Mouse (Mus musculus): ENCODE data around the gene Bmp7. TPM values are rescaled to one million over a fixed set of nuclear protein-coding genes. Genes with fewer than 3 reads are reported as not detected.

Gene Bmp7
- total RNA-seq, 4 experiments from 2014 or later, result 13.4 to 14.3 (median 13.9) TPM

DNA sequence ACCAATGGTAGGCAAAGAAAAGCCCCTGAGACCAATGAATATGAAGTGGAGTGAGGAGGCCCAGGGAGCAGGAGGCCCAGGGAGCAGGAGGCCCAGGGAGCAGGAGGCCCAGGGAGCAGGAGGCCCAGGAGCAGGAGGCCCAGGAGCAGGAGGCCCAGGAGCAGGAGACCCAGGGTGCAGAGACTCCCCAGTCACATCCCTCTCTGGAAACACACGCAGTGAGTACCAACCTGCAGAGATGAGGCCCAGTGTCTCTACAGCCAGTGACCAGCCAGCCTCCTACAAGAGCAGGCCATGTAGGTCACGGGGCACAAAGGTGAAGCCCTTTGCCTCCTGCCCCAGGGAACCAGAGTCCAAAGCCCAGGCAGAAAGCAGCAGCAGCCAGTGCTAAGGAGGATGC is 83.6 kb downstream of the Bmp7 start:
- DNase-seq (ENCODE audit: low spot score in 2 of 2), result no peak

DNA sequence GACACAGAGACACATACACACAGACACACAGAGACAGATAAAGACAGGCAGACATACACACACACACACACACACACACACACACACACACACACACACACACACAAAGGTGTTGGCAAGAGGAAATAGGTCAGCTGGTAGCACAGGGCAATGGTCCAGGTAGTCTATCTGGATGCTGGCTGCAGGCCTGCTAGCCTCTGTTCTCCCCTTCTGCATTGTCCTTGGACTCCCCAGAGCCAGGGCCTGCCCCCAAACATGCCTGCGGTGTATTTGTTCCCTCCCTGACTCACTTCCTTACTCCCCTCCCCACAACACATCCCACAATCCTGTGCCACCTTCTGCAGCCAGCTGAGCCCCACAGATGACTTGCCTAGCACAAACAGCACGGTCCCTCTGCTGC is 86.0 kb downstream of the Bmp7 start:
- DNase-seq (ENCODE audit: low spot score in 2 of 2), result no peak

DNA sequence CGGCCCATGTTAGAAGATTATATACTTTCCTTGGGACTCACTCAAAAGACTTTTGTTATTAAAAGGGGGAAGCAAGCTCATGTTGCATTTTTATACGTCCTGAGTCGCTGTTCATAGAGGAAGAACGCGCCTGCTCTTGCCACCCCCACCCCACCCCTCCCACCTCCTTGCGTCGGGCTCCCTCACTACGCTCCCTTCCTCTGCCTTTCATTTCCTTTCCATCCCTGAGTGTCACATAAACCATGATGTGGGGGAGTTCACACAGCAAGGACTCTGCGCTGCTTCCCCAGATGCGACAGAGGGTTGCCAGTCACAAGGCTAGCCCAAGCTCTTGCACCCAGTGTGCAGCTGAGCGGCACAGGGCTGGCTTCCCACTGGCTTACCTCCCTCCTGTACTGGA is 88.3 kb downstream of the Bmp7 start:
- no peak for DNase-seq (ENCODE audit: low spot score in 2 of 2)

DNA sequence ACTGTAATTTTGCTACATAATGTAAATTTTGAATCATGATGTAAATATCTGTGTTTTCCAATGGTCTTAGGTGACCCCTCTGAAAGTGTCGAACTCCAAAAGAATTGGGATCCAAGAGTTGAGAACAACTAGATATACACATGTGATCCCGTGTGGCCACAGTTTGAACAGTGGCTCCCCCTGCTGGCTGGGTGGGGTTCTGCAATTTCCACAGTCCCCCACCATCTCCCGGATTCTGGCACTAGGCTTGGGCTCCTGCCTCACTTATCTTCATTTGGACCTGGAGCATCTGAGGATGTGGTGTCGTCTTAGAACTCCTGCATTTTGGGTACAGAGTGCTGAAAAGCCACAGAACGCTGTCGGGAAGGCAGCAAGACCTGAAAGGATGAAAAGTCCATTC is 91.9 kb downstream of the Bmp7 start:
- no peak for DNase-seq (ENCODE audit: low spot score in 2 of 2)

DNA sequence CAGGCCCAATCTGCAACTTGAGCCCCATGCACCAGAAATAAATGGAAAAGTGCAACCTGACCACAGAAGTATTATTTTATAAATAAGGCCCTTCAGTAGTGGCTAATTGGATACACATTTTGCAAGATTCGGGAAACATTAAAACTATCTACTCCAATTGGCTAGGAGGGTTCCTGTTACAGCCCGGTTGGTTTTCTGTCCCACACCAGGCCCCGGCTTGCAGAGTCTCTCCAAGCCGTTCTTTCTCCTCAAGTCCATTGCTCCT is 93.9 kb downstream of the Bmp7 start:
- DNase-seq (ENCODE audit: low spot score in 2 of 2), result no peak

DNA sequence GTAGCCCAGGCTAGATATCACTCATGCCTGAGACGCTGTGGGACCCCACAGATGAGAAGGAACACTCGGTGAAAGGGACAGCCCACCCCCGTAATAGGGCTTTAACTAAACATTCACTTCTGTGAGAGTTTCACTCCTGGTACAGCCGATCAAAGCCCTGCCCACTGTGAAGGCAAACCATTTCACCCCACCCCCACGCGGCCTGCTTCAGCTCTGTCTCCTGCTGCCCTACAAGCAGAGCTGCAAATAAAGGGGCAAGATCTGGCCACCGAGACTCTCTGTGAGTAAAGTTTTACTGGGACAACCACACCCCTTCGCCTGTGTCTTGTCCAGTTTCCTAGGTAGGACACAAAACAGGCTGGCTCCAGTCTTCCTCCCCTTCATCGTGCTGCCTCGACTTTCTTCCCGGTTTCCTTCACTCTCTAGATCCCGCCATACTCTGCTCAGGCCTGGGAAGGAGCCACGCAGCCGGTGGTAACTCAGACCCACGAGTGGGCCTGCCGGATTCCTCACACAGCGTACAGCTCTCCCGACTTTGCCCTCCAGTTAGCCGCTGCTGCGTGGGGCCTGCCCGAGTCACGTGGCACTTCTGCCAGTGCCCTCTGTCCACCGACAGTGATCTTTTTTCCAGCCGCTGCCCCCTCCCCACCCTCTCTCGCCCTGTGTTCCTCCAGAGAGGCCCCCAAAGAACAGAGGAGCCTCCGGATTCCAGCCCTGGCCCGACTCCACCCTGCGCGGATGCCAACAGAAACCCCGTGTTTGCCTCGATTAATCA is 94.4 kb downstream of the Bmp7 start:
- DNase-seq (ENCODE audit: low spot score in 2 of 2), result no peak

DNA sequence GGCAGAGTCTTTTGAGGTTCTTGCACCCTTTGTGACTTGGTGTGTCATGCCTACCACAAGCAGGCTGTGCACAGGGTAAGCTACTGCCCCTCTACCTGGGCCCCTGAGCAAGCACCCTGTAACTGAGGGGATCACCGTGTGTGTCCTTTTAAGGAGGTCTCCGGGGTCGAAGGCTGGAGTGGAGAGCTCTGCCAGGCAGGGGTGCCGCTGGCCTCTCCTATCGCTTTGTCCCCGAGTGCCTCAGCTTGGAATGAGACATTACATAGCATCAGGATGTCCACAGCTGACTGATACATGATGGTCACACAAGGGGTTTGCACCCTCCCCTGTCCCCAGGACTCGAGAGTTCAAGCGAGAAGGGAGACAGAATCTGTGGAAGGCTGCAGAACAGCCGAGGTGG is 96.2 kb downstream of the Bmp7 start:
- no peak for DNase-seq (ENCODE audit: low spot score in 2 of 2)

DNA sequence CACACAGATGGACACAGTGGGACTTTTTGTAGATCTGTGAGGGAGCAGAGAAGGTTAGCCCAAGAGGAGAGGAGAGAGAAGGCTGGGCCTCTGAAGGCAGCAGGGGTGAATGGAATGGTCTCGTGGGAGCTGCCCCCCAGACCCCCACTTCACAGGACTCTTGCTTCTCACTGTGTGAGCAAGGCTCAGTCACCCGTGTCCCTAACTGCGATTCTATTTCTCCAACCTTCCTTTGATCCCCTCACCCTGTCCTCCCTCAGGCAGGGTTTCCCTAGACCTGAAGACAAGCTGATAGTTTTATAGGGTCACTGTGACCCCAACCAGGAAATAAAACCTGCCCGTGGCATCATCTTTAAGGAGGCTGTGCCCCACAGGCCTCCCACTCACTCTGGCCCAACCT is 97.8 kb downstream of the Bmp7 start:
- no peak for DNase-seq (ENCODE audit: low spot score in 2 of 2)

DNA sequence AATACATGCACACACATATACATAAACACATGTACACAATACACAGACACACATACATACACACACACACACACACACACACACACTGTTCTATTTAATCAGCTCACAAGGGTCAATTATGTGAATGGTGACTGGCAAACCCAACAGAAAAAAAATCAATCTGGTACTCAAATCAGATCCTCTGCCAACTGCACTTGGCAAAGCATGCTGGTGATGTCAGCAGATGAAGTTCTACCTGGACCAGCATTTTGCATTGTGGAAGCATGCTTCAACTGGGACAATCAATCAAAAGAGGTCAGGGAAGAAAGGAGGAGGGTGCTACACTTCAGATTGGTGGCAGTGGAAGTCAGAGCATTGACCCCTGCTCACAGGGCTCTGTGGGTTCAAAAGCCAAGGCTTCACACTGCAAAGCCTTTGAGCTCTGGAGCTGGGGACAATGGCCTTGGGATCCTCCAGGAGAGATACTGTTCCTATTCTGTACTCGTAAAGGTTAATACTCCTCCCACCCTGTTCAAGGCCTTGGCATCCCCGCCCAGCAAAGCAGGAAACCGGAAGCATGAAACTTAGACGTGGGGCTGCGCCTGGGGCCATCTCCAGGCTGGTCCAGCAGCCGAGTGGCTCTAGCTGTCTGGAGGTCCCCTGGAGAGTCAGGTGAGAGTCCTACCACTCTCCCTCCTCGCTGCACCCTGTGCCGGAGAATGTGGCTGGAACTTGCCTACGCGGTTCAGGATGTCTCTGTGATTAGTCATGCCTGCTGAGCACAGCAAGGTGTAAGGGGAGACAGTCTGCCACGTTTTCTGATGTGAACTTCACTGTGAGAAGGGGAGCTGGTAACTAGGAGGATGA is 99.0 kb downstream of the Bmp7 start:
- no peak for DNase-seq (ENCODE audit: low spot score in 2 of 2)

DNA sequence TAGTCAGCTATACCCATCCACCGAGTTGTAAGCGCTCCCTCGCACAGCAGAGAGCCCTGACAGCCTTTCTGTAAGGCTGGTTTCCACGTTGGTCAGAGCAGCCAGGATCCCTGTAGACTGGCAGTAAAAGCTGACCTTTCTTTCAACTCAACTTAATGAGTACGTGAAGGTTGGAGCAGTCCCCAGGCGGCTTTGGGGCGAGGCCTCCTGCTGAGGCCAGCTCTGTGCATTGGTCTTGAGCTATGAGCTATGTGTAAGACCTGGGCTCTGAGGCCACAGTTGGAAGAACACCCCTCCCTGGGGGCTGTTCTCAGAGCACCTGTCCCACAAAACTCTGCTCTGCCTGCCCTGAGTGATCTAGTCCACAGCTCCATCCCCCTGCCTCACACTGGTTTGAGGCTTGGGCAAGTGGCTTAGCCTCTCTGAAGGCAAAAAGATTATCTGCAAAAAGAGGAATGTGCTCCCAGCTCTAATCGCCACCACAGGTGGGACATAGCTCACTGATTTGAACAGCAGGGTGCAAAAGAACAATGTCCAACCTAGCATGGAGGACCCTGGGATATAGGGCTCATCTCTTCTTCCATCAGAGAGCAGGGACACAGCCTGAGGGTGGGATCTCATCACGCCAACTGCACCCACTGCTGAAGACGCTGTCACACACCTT is 100.7 kb downstream of the Bmp7 start:
- no peak for DNase-seq (ENCODE audit: low spot score in 2 of 2)

DNA sequence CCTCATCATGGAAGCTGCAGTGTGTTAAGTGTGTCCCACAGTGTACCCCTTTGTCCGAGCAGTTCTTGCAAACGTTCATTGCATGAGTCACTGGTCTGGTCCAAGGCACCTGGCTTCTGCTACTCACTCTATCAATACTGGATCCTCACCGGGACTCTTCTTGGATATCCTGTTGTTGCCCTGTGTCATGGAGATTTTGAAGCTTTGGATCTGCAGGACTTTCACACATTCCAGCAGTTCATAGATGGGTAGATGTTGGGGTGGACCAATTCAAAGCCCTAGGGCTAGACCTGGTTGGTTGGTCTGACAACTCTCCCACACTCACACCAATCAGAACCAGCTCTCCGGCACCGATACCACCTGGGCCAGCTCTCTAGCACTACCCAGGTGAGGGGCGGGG is 103.6 kb downstream of the Bmp7 start:
- DNase-seq (ENCODE audit: low spot score in 2 of 2), result no peak

DNA sequence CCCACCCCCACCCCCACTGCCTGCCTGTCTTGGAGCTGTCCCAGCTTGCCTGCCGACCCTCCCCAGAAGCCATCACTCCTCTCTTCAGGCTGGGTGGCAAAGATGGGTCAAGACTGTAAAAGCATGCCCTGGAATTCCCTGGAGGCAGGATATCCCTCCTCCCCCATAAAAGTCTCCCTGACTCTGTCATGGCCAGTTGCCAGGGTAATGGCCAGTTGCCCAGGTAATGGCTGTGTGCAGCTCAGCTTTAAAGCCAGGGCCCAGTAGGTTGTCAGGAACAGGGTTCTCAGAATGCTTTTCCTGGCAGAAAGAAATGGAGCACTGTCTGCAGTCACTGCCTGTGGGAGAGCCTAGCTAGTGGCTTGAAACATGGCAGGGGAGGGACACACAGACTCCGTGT is 106.9 kb downstream of the Bmp7 start:
- DNase-seq (ENCODE audit: low spot score in 2 of 2), result no peak

DNA sequence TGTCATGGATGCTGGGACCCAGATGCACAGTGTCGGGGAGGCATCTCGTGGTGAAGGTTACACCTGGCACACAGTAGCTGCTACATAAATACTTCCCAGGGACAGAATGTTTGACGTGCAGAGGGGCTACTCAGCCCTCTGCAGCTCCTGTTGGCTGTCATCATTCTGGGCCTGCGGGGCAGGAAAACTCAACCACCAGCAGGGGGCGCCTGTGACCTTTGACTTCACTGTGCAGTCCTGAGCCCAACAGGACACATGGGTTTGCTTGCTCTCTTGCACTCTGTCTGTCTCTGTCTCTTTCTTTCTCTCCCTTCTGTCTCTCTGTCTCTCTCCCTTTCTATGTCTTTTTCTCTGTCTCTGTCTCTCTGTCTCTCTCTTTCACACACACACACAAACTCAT is 108.4 kb downstream of the Bmp7 start:
- peak; percentile 29 to 43 for DNase-seq (ENCODE audit: low spot score in 2 of 2)

DNA sequence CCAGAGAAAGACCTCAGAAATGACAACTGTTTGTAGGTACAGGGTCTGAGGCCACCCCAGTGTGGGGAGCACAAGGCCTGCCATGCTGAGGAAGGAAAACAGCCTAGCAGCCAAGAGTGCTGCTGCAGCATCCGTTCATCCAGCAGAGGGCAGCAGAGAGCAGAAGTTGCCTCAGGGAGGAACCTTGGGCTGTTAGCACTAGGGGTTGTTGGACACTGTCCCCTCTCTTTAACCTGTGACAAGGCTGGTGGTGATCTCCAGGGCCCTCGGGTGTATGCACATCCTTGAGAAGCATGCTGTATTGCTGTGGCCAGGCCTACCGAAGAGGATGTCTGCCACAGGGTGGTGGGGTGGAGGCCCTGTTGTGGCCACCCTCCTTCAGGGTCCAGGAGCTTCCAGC is 109.0 kb downstream of the Bmp7 start:
- DNase-seq (ENCODE audit: low spot score in 2 of 2), result peak in 1 of 2 experiments; percentile 83

DNA sequence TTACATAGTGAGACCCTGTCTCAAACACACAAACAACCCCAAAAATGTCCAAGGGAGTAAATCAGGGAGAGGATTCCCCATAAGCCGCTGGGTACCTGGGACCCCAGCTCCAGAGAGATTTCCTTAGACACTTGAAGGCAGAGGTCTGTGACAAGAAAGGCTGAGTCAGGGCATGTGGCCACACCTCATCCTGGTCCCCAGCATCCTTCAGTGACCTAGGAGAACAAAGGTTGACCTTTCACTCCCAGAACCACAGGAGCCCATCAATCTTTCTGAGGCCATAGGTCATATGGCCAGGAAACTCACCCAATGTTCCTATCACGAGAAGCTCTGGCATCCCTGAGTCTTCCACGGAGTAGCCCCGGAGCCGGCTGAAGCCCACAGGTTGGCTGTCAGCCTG is 111.9 kb downstream of the Bmp7 start:
- DNase-seq (ENCODE audit: low spot score in 2 of 2), result no peak

DNA sequence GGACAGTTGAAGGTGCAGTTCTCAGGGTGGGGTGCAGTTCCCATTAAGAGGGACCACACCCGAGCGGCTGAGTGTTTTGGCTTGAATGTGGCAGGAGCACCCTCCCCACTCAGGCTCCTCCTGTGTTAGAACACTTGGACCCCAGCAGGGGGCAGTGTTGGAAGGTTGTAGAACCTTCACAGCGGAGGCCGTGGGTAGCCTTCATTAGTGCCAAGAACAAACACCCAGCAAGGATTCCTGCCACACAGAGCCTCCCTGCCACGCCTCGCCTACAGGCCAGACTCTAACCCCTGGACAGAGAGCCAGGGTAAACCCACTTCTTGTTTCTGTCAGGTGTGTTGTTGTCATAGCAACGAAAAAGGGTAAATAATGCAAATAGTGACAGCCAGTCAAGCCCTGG is 112.6 kb downstream of the Bmp7 start:
- no peak for DNase-seq (ENCODE audit: low spot score in 2 of 2)

DNA sequence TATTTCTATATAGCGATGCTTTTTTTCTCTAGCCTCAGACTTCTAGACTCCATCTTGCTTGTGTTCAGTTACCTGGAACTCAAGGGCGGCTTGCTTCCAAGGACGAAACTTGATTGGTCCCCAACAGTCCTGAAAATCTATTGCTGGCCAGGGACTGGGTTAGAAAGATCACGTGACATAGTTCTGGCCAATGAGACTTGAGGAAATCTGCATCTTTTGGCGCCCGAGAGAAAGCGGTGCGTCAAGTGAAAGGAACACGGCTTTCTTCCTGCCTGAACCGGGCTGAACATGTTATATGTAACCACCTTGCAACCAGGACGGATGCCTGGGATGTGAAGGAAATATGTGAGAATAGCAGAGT is 114.4 kb downstream of the Bmp7 start:
- DNase-seq (ENCODE audit: low spot score in 2 of 2), result no peak

DNA sequence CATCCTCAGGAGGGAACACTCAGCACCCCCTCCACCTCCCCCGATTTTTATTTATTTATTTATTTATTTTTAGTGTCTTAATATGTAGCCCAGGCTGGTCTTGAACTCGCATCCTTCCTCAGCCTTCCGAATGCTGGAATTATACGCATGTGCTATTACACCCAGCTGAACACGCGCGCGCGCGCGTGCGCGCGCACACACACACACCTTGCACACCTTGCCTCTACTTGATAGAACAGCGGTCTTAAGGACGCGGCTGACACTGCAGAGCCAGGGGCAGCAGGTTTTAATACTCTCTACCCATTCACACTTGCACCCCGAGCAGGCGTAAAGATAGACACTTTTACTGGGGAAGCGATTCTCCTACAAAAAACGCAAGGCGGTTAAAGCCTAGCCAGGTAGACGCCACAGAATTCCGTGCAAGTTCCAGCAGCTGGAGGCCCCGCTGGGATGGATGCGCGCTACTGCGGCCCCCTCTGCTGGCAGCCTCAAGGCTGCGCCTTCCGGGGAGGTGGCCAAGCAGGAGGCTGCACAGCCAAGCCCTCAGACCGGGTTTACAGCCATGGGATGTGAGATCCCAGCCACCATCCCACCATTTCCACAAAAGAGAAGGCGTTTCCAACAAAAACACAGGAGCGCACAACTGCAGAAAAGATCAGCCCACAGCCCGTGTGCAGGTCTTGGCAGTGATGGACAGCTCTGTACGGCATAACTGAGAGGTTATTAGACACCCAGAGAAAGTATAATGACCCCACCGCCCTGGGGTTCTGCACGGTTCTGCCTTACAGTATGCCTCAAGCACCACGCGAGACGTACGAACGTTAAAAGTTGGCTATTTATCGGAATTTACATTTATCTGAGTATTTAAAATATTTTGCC is 115.0 kb downstream of the Bmp7 start:
- DNase-seq (ENCODE audit: low spot score in 2 of 2), result no peak

DNA sequence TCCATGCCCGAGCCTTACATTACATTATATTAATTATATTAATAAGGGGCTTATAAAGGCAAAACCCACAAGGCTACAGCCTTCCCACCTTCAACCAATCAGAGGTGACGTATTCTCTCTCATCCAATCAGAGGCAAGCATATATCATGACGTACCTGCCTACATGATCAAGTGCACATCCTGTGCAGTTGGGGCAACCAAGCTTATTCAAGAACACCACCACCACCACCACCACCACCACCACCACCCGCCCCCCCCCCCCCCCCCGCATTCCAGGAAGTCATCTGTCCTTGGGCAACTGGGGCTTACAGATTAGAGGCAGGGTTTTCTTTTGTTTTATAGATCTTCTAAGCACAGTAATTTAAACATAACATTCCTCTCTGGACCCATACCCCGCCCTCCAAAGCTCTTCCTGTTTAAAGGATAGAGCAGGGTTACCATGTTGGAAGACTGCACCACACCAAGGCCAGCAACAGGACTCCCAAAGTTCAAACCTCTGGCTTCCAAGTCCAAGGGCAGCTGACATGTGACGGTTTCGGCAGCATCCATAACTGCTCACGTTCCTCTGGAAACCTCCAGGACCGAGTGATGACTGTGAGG is 121.4 kb downstream of the Bmp7 start:
- no peak for DNase-seq (ENCODE audit: low spot score in 2 of 2)
